Mouse (Mus musculus) embryo, embryonic 10.5 days (tissue): Measurements from ENCODE around the gene Gfi1.
A peak's percentile ranks its signal among the peaks of the same experiment; 100 is the strongest.

Source experiments
- DNase-seq: peaks from one replicate; pipeline ENCODE4 v3.0.0-alpha.2; 2015; ENCODE audit warnings: low spot score

The Gfi1 gene

DNA sequence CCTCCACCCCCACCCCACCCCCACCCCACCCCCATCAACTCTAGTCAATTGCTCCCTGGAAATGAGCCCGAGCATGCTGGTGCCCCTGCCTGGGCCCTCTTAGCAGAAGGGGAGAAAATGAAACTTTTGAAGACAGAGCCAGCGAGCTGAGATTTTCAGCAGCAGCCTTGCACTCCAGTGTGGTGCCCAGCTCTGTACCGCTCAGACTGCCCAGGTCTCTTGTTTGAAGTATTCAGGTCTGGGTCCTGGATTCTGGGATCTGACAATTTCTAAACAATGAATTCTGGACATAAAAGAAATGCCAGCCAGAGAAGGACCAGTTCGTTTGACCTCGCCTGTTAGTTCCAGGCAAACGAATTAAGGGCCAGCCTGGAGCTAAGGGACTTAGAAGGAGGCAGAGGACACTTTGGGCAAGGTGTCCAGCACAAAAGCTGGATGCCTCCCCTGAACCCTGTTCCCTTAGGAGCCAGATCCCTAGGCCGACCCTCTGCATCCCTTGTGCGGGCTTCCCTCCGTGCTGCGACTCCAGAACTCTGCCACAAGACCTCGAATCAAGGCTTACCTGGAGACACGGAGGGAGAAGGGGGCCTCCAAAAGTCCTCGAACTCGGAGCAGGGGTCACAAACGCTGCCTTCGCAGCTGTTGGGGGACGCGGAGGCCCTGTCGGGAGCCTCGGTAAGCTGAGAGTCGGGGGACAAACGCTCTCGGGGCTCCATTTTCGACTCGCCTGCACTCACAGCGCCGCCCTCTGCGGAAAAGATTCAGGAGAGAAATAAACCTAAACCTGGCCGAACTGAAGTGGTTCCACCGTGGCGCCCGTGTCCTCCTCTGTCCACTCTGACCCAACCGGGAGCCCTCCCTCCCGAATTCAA is 2.9 kb downstream of the Gfi1 start:
- DNase-seq = peak; percentile 60

DNA sequence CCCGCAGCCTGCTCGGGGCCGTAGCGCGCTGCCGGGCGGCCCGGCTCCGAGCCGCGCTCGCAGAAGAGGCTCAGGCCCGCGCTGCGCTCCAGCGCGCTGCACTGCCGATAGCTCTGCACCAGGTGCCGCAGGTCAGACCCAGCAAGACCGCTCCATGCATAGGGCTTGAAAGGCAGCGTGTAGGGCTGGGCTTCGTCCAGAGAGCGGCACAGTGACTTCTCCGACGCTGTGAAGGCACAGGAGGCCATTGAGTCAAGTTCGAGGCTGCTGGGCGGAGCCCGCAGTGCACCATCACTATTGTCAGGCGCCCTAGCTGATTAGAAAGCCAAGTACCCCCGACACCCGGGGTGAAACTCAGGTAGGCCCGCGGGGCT is 4.2 kb downstream of the Gfi1 start:
- peak; percentile 47 for DNase-seq

DNA sequence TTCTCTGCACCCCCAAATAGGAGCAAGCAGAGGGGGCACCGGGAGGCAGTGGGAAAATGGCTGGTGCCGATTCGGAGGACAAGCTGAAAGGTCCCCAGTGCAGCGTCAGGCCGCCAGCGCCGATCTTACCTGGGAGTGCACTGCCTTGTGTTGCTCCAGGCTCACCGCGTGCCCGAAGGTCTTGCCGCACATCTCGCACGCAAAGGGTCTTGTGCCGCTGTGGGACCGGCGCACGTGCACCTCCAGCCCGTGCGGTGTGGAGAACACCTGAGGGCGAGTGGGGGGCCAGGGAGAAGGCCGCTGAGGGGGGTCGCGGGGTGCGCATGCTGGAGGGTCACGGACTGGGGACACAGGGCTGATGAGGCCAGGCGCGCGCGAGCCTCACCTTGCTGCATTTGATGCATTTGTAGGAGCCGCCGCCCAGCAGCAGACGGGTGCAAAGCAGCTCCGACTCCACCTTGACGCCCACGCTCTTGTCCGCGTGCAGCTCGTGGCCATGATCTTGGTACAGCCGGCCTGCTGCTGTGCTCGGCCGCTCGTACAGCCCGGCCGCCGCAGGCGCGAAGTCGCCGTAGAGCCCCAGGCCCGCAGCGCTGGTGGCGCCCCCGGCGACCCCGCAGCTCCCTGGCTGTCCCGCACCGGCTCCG is 4.7 kb downstream of the Gfi1 start:
- DNase-seq = peak; percentile 31

DNA sequence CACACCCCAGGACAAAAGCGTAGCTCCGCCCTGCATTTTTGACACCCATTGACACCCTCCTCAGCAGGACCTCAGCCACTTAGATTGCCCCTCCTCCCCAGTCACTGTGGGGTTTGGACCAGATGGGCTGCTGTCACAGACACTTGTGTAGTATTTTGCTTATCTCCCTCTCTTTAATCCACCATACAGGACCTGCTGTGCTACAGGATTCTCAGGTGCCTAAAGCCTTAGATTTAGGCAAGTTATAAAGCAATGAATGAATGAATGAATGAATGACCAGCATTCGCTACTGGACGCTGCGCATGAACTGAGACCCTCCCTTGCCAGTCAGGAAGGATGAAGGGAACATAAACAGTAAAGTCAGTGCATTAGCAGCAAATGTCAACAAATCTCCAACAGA is 5.3 kb downstream of the Gfi1 start:
- DNase-seq = peak; percentile 31

DNA sequence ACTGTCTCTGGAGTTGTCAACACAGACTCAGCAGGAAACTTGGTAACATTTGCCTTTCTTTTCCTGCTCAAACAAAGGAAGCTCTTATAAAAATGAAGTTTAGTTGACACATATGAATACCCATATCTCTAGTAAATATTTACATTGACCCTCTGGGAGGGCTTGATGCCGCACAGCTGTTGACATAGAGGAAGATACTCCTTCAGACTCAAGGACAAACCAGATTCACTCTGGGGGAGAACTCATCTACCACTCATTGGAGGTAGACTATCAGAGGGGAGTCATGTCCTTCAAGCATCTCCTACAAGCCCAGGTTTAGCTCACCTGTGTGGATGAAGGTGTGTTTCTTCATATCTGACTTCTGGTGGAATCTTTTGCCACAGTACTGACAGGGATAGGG is 6.0 kb downstream of the Gfi1 start:
- peak; percentile 18 for DNase-seq

DNA sequence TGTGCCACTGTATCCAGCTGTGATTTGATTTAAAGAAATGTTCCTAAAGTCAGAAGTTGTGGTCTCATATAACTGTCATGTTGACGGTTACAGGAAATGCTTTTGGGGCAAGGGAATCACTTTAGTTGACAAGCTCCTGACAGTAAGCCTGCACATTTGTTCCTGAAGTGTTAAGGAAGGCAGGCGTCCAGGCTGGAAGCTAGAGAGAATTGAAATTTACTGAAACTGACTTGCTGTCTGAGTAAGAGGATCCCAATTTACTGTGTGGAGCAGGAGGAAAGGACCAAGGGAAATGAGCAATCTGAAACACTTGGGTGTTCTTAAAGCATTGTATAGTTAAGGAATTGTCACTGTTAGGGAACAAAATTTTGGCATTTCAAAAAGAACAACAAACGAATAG is 6.6 kb downstream of the Gfi1 start:
- DNase-seq = peak; percentile 46

DNA sequence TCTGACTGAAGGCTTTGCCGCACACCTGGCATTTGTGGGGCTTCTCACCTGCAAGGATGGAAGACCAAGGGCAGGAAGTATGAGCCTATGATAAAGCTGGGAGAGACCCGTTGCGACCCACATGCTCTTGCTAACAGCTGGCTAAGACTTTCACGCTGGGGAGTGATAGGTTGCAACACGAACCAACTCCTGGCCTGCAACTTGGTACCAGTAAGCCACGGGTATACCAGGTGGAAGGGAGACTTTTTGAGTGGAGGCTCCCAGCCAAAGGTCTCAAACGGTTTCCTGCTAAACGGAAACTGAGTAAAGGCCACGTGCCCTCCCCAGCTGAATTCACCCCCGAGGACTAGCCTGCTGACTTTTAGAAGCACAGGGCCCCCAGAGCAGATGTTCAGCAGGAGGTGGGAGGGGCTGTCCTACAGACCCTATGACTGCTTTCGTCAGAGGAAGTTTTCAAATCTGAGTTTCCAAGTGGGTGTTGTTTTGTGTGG is 7.9 kb downstream of the Gfi1 start:
- peak; percentile 18 for DNase-seq

DNA sequence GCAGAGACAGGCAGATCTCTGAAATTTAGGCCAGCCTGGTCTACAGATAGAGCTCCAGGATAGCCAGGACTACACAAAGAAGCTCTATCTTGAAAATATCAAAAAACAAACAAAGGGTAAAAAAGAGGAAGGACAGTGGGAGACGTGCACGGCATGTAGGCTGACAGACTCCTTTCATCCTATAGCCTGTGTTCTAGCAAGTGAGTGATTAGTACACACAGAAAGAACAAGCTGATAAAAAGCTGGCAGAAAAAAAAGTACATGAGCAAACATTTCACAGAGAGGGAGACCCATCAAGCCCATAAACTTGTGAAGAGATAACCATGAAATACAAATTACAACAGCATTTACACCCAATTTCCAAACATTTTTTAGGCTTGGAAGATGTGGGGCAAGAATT is 14.1 kb downstream of the Gfi1 start:
- no peak for DNase-seq

DNA sequence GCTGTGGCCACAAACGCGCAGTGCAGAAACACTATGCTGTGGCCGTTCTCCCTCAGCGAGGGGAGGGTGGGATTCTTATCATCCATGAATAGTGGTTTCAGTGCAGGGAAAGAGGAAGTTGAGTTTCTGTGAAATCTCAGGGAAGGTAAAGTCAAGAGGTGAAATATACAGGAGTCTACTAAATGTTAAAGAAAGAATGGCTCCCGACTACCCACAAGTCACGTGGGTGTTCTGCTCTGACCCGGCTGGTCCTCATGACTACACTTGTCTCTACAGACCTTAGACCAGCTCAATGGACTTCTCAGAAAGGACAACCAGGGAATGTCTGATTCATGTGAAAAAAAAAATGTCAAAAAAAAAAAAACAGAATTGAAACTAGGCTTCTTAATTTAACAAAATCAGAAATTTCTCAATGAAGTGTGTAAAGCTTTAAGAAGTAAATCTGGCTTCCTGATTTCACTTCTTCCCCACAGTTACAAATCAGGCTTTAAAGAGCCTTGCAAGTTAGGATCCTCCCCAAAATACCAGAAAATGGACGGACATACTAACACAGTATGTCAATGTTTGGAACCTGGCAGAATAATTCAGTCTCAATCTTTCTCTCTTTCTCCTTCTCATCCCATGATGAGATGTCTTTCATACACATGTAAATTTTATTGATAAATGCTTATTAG is 17.6 kb downstream of the Gfi1 start:
- no peak for DNase-seq

DNA sequence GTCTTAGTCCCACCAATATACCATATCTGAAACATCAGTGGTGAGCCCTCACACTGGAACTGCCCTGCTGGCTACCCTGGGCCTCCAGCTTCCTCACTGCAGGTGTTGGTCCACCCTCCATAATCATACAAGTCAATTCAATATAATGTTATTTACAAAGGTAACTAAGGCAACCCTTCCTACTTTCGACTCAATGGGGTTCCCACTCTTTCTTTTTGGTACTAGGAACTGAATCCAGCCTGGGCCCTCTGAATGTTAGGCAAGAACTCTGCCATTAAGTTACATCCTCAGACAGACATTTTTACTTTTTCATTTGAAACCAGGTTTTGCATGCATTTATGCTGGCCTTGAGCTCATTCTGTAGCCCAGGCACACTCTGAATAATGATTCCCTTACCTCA is 19.6 kb downstream of the Gfi1 start:
- DNase-seq = no peak

DNA sequence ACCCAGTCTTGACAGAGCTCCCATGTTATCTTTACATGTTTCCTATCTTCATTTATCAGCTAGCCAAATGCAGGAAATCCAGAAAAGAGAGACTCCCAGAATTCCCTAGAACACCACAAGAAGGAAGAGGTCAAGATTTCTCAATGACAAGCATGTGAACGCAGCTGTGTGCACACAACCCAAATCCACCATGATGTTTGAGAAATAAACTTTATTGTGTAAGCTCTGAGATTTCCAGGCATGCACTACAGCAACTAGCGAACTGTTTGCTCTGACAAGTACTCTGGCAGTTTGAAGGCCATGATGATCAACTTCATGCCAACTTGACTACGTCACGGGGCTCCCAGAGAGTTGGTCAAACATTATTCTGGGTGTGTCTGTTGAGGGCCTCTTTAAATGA is 20.1 kb downstream of the Gfi1 start:
- DNase-seq = no peak

DNA sequence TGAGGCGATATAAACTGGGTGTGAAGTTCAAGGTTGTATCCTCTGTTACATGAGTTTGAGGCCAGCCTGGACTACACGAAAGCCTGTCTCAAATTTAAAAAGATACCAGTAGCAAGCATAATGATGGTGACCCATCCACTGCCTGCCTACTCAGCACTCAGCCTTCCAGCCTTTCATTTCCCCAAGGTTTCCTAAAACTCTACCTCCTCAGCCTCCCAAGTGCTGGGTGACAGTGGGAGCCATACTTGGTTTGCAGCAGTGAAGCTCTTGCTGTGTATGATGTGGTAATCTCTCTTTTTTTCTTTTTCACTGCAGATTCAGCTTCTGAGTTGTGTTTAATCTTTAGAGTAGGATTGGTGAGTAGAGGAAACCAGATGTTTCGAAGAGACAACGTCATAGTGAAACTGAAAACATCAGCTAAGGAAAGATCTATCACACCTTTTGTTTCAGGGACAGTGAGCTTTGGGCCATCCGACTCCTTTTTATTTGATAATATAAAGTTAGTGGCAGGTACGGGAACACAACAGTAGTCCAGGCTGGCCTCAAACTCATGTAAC is 22.6 kb downstream of the Gfi1 start:
- DNase-seq = no peak

DNA sequence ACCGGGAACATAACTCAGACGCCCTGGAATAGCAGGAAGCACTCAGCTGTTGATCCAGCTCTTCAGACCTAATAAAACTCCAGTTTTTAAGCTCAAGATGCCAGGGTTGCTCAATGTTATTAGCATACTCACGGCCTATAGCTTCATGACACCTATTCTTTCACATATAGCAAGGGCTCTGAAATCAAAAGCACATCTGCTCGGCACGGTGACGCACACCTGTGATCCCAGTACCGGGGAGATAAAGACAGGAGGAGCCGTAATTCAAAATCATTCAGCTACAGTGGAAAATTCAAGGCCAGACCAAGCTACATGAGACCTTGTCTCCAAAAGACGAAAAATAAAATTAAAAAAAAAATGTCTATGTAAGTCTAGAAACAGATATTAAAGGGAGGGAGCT is 24.2 kb downstream of the Gfi1 start:
- DNase-seq = no peak

DNA sequence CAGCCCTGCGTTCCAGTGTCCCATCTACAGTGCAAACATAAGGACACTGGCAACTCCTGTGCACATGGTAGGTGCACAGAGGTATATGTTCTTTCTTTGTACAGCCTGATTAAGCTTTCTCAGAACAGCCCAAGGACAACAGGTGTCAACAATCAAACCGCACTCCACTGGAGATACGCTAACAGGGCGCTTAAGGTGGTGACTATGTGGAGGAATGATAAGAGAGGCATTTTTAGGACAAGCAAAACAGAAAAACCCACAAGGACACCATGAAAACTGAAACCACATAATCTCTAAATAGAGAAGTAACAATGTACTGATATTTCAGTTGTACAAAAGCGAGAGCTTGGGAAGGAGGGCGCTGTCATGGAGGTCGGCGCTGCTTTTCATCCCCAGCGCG is 25.0 kb downstream of the Gfi1 start:
- no peak for DNase-seq

DNA sequence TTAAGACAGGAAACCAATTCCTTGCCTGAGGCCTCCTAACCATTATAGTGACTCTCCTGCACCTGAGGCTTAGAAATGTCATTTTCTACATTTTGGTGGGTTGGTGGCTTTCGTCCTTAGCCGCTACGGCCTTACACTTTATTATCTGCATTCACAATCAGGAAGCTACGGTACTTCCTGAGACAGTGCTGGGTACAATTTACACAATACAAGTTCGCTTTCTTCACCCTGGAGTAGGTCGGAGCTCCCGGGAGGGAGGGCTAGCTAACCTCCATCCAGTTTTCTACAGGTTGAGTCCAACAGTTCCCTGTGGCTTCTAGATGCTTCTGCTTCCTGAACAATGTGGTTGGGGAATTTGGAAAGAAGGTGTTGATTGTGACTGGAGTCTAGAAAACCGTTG is 26.9 kb downstream of the Gfi1 start:
- DNase-seq = no peak

DNA sequence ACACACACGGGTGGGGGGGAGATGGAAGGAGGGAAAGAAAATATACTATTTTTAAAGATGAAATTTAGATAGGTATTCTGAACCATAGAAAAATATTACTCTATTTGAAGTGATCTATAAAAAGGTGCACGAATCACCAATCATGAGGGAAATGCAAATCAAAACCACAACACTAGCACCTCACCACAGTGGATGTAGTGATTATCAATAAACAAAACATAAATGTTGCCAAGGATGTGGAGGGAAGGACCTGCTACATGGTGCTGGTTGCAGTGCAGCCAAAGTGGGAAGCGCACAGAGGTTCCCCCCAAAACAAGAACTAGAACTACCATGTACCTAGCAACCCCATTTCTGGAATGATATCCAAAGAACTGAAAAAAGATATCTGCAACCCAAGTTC is 30.8 kb downstream of the Gfi1 start:
- no peak for DNase-seq

DNA sequence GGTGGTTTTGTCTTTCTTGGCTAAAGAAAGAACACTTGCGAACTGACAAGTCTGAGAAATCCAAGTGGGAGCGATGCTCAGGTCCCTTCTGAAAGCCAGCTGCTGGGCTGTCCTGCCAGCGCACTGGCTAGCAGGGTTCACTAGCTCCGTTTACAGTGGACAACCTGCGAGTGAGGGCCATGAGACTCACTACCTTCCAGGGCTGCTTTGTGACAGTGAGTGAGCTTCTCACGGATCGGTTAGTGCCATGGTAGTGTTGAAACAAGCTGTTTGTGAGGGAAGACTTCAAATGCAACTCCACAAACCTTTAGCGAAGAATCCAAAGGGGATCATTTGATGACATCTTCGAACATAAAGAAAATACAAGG is 37.4 kb downstream of the Gfi1 start:
- no peak for DNase-seq

DNA sequence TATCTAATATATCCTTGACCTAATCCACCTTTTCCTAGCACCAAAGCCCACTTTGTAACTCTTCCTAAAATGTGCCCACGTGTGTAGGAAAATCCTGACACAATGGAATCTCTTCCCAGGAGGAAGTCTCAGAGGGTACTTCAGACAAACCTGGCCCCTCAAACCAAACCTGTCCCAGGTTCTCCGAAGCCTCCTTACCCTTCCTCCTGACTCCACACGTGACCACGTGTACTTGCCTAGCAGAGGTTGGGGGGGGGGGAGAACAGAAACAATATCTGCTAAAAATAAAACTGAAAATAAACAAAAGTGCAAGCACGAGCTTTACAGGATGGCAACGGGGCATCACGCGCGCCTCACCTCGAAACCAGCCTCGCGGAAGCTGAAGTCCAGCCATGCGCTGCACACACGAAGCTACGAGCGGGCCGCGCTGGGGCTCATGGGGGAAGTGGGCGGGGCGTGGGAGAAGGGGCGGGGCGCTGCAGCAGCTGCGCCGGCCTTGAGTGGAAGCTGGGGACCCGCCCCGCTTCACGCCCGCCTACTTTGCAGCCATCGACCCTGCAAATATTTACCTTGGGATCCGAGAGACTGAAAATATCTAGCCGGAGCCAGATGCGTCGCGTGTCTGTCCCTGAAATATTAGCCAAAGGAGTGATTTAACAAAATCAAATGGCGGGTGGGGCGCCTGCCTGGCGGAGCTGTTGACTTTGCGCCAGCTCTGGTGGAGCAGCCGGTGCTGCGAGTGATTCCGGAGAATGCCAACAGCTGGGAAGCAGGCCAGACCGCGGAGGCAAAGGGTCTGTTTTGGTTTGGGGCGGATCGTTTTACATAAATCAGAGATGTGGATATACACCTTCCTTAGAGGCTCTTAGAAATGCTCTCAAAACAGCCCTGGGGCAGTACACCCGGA is 38.0 kb downstream of the Gfi1 start:
- DNase-seq = peak; percentile 88

DNA sequence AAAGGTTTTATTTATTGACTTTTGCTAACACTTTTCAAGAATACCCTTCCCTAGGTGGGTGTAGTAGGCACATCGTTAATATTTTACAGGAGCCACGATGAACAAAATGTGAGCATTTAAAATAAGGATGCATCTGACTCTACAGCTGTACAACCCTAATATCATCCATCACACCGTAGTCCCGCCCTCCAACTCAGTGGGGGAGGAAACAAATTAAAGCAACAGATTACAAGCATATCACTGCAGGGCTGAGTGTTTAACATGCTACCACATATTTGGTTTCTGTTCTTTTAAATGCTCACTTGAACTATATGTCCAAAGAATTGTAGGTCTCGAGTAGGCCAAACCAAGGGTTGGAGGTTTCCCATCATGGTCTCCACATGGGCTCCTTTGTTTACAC is 38.7 kb downstream of the Gfi1 start:
- no peak for DNase-seq

DNA sequence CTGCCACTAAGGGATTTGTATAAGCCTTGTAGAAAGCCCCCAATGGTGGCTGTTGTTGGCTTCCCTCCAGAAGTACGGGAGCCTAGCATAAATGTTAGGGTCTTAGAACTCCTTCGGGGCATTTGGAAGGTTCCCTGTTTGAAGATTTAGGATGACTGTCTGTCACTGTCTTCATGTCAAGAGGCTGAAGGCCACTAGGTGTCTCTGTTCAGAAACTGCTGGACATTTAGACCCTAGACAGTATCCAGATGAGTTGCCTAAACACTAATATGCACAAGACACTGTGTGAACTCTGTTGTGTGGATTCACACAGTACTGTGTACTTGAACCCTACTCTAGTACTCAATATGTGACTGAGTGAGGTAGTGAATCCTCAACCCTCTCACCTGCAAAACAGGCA is 41.5 kb downstream of the Gfi1 start:
- no peak for DNase-seq

DNA sequence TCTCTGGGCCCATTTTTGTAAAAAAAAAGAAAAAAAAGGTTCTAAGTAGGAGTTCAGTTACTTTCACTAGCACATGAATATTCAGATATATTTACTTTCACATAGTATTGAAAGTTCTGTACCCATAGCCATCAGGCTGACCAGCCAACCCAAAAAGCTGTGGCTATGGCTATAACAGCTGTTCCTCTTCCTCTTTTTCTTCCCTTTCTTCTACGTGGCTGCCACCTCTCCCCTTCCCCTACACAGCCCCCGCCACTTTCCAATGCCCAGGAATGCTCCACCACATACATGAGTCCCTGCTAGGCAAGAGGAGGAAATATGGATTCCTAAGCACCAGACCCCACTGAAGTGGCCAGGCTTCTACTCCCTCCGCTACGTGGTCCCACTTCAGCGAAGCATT is 44.5 kb downstream of the Gfi1 start:
- no peak for DNase-seq

DNA sequence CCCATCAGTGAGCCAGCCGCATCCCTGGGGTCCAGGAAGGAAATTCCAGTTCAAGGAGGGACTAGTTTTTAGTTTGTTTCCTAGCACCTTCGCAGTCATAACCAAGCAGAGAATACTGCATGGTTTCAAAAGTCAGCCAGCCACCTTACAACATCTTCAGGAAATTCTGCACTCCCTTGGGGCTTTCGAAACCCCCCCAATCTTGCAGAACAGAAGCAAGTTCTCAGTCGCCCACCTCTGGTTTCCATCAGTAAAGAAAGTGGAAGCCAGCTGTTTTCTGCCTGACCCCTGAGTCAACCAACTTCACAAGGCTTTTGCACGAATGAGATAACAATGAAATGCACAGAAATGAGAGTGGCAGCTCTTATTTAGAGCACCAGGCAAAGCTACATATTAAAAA is 47.4 kb downstream of the Gfi1 start:
- DNase-seq = no peak
